Mouse (Mus musculus) thymus, postnatal 10 days (tissue): Measurements from ENCODE around the gene Ddah2.

Experiments
- DNase-seq, 2 experiments: peaks; one replicate each; pipeline ENCODE4 v3.0.0; 2021; ENCODE audit warnings: low spot score in 2 of 2

Gene Ddah2

GRCm38 (mm10) chr17:35103221-35103690 lies 44.4 kb downstream of the Ddah2 start:
- no peak for DNase-seq

- no peak for DNase-seq
Observed at GRCm38 (mm10) chr17:35104079-35104478, 45.2 kb downstream of the Ddah2 start.

GRCm38 (mm10) chr17:35104754-35105153 lies 45.9 kb downstream of the Ddah2 start:
- DNase-seq, result no peak

GRCm38 (mm10) chr17:35105740-35106389 lies 47.0 kb downstream of the Ddah2 start:
- DNase-seq, result peak in 1 of 2 experiments; percentile 39

GRCm38 (mm10) chr17:35106522-35106921 lies 47.7 kb downstream of the Ddah2 start:
- DNase-seq, result no peak

GRCm38 (mm10) chr17:35108097-35108496 lies 49.3 kb downstream of the Ddah2 start, which contains the start of gene Ly6g5c:
Gene Ly6g5c (plus strand): TSS chr17:35108279.
- no peak for DNase-seq
